Mouse (Mus musculus): Measurements from ENCODE around the gene Med17.

The Med17 gene

DNA sequence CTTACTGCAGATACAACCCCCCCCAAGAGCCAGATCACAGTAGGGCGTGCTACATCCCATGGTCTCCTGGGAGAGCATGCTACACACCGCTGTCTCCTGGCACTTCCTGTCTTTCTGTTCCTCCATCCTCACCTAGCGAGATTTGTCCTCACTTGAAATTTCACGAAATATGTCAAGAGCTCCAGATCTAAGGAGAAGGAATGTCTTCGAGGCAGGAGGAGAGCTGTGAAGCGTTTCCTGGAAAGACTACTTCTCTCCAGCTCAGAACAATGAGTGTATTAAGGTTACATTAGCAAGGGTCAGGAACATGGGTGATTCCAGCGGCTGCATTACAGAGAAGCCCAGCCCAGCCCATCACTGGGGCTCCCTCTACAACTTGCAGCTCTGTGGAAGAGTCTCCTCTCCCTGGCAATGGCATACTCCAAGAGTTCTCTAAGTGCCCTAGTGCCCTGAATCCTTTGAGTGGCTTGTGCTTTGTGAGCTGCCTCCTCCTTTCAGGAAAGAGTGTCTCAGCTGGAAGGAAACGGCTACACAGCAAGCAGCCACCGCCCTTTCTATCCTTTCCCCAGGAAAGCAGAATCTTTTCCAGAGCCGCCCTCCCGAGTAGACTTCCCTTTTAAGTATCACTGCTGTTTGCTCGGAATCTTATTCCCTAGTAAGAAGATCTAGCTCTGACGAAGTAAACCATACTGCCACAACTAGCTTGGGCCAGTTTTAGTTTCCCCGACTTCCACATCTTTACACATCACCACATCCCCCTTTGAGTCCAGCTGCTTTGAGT is 42.0 kb downstream of the Med17 start:
- in situ Hi-C loops (cut with MboI): no loop called here

- in situ Hi-C loops (cut with MboI): no loop called here
Measured at GRCm38 (mm10) chr9:15235986-15236385, 43.7 kb downstream of the Med17 start.

- in situ Hi-C loops (cut with MboI): no loop called here
Measured at GRCm38 (mm10) chr9:15233604-15234003, 46.1 kb downstream of the Med17 start.

- in situ Hi-C loops (cut with MboI): no loop called here
Measured at GRCm38 (mm10) chr9:15232445-15232844, 47.3 kb downstream of the Med17 start.

DNA sequence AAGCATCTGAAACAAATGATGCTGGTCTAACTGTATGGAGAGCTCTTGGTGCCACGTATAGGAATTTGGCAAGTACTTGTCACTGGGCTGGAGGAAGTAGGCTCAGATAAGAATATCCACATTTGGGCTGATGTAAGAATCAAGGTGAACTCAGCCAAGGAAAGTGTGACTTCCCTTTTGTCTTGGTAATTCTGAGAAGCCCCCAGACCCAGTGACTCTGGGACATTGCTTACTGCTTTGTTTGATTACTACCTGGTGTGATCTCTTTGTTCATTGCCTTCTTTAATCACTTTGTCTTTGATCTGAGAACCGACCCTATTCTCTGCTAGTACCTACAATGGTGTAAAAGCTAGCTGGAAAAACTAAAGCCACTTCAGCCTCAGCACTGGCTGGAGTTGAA is 54.8 kb downstream of the Med17 start:
- in situ Hi-C loops (cut with MboI): no loop called here

DNA sequence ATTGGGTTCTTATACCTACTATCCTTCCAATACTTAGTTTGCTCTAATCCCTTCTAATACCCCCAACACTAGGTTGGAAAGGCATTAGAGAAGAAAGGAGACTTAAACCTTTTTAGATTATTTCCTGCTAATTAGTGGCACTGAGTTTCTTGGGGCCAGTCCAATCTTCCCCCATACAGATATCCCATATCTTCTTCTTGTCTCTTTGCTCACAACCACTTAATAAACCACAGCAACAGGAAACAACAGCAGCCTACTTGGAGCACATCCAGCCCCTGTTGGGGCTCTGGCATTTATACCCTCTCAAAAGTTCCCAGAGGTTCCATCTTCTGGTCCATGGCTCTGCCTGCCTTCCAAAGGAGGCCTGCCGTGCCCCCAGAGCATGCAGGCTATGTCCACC is 66.0 kb downstream of the Med17 start:
- in situ Hi-C loops (cut with MboI): no loop called here

DNA sequence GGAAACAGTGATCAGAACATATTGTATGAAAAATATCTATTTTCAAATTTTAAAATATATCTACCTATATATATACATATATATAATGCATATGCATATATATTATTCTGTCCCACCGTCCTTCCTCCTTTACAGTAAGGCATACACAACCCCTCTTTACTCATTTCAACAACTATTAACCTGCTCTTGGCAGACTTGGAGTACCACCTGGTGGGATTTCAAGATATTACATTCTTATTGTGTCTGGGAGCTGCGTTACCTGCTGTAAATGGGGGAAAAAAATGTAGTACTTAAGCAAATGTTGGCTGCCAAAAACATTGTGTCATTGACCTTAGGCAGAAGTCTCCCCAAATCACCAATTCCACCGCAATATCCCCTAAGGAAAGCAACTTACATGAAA is 67.9 kb downstream of the Med17 start:
- in situ Hi-C loops (cut with MboI): no loop called here

All from mature B cell (primary cell).